Mouse (Mus musculus) spleen, adult 2 months (tissue): ENCODE measurements at regions not wholly inside any gene's neighbourhood (a gene's known extent, or its start where the extent isn't known, plus 50 kb on each side); places are given as distances from the start of the nearest gene placed in this dataset.

ENCODE experiments used
- CTCF ChIP-seq: fragments of 200-500 bp; IDR thresholded peaks from 2 replicates; pipeline ENCODE4 v1.5.1; 2011; ENCODE audit warnings: mild to moderate bottlenecking, inconsistent platforms; ENCODE audit not compliant: insufficient read depth, insufficient read length, insufficient replicate concordance; ENCODE audit errors: extremely low read depth
- POLR2A ChIP-seq: fragments of 200-500 bp; IDR thresholded peaks from 2 replicates; pipeline ENCODE4 v1.6.1; 2011; ENCODE audit warnings: low read depth, low read length, inconsistent platforms

GRCm38 (mm10) chr10:44864191-44864747 lies 202.7 kb upstream of the Prep start:
- no peak for TF ChIP-seq CTCF
- TF ChIP-seq POLR2A, result no peak
